ENCODE assay signal across 11 mouse cellular contexts in genomic region chr9:104878558-104878957, GRCm38 (mm10).
"Had no signal": no experiment of that assay in that cellular context is flagged by ENCODE, and none has a peak within 500 bp of the region (broad histone marks: within the 10 kb centered on the region; RNA-seq: fewer than 3 reads in every experiment).

No protein-coding gene starts in this region.

- H3K36me3 ChIP-seq: limb, embryonic 10.5 days; midbrain, embryonic 12.5 days had no signal

- H3K9me3 ChIP-seq: limb, embryonic 10.5 days; midbrain, embryonic 12.5 days had no signal

- H3K4me2 ChIP-seq: liver, embryonic 11.5 days; lung, embryonic 14.5 days; midbrain, embryonic 12.5 days had no signal

- H3K9ac ChIP-seq: lung, embryonic 14.5 days; midbrain, embryonic 12.5 days had no signal

- DNase-seq: kidney, adult 8-10 months; kidney, postnatal 36 days; lung, embryonic 14.5 days; lung, postnatal 10 days; right cerebral cortex, postnatal 14 days had no signal

- H3K4me3 ChIP-seq: limb, embryonic 10.5 days; midbrain, embryonic 12.5 days had no signal

- H3K27ac ChIP-seq: limb, embryonic 10.5 days; midbrain, embryonic 12.5 days; stomach, postnatal 0 days had no signal

- H3K27me3 ChIP-seq: midbrain, embryonic 12.5 days had no signal

- ATAC-seq: inflammation-experienced regulatory T-cells, adult 6 months; intestine, postnatal 0 days had no signal

- H3K4me1 ChIP-seq: midbrain, embryonic 12.5 days had no signal
